Mouse (Mus musculus): Measurements from ENCODE around the gene Gm49721. TPM values are rescaled to one million over a fixed set of nuclear protein-coding genes. Genes with fewer than 3 reads are reported as not detected.
"Not testable (repeated sequence)": the region's sequence is repeated elsewhere in the genome, so short reads cannot be mapped to it uniquely, and the experiment has no call there.

Gm49721 gene
- total RNA-seq, 2 experiments from 2014 or later, result not detected

GRCm38 (mm10) chr17:6979380-6979779 lies 676 bp downstream of the Gm49721 start:
- 0 out of 2 replicates have a peak, but pooled peaks have one; percentile 1 for ATAC-seq (ENCODE audit: poor library complexity, severe bottlenecking)

GRCm38 (mm10) chr17:6980144-6980543 lies 1.4 kb downstream of the Gm49721 start:
- not testable (repeated sequence) for ATAC-seq (ENCODE audit: poor library complexity, severe bottlenecking)

GRCm38 (mm10) chr17:6986118-6986517 lies 7.4 kb downstream of the Gm49721 start:
- peak; percentile 87 for ATAC-seq (ENCODE audit: poor library complexity, severe bottlenecking)

- ATAC-seq (ENCODE audit: poor library complexity, severe bottlenecking), result not testable (repeated sequence)
Measured at GRCm38 (mm10) chr17:6995504-6995903, 16.8 kb downstream of the Gm49721 start.

GRCm38 (mm10) chr17:6996826-6997225 lies 18.1 kb downstream of the Gm49721 start:
- not testable (repeated sequence) for ATAC-seq (ENCODE audit: poor library complexity, severe bottlenecking)

GRCm38 (mm10) chr17:6997778-6998490 lies 19.2 kb downstream of the Gm49721 start:
- peak; percentile 68 for ATAC-seq (ENCODE audit: poor library complexity, severe bottlenecking)

- not testable (repeated sequence) for ATAC-seq (ENCODE audit: poor library complexity, severe bottlenecking)
Measured at GRCm38 (mm10) chr17:7001790-7002585, 23.3 kb downstream of the Gm49721 start.

GRCm38 (mm10) chr17:7003392-7003791 lies 24.7 kb downstream of the Gm49721 start:
- ATAC-seq (ENCODE audit: poor library complexity, severe bottlenecking), result not testable (repeated sequence)

- not testable (repeated sequence) for ATAC-seq (ENCODE audit: poor library complexity, severe bottlenecking)
Measured at GRCm38 (mm10) chr17:7005646-7006045, 26.9 kb downstream of the Gm49721 start.

- peak; percentile 72 for ATAC-seq (ENCODE audit: poor library complexity, severe bottlenecking)
Measured at GRCm38 (mm10) chr17:7008885-7009284, 30.2 kb downstream of the Gm49721 start.

- not testable (repeated sequence) for ATAC-seq (ENCODE audit: poor library complexity, severe bottlenecking)
Measured at GRCm38 (mm10) chr17:7009440-7009839, 30.7 kb downstream of the Gm49721 start.

- peak; percentile 53 for ATAC-seq (ENCODE audit: poor library complexity, severe bottlenecking)
Measured at GRCm38 (mm10) chr17:7009901-7010300, 31.2 kb downstream of the Gm49721 start.

- peak; percentile 53 for ATAC-seq (ENCODE audit: poor library complexity, severe bottlenecking)
Measured at GRCm38 (mm10) chr17:7014190-7014589, 35.5 kb downstream of the Gm49721 start.

- not testable (repeated sequence) for ATAC-seq (ENCODE audit: poor library complexity, severe bottlenecking)
Measured at GRCm38 (mm10) chr17:7025257-7025656, 46.6 kb downstream of the Gm49721 start, which contains the start of gene Gm1604a. Gene Gm1604a (plus strand): TSS chr17:7025568.

- ATAC-seq (ENCODE audit: poor library complexity, severe bottlenecking), result not testable (repeated sequence)
Measured at GRCm38 (mm10) chr17:7025764-7026346, 47.2 kb downstream of the Gm49721 start.

- not testable (repeated sequence) for ATAC-seq (ENCODE audit: poor library complexity, severe bottlenecking)
Measured at GRCm38 (mm10) chr17:7030204-7030603, 51.5 kb downstream of the Gm49721 start.

GRCm38 (mm10) chr17:7030622-7031174 lies 52.0 kb downstream of the Gm49721 start:
- ATAC-seq (ENCODE audit: poor library complexity, severe bottlenecking), result not testable (repeated sequence)

- ATAC-seq (ENCODE audit: poor library complexity, severe bottlenecking), result peak; percentile 62
Measured at GRCm38 (mm10) chr17:7033192-7034166, 54.8 kb downstream of the Gm49721 start.

- not testable (repeated sequence) for ATAC-seq (ENCODE audit: poor library complexity, severe bottlenecking)
Measured at GRCm38 (mm10) chr17:7068997-7069539, 90.4 kb downstream of the Gm49721 start.
